Mouse (Mus musculus): ENCODE results near the gene Polr3gl. TPM values are rescaled to one million over a fixed set of nuclear protein-coding genes. Genes with fewer than 3 reads are reported as not detected.

The Polr3gl gene
- polyA plus RNA-seq, 1 experiment from 2014 or later, result 12.9 TPM

- ATAC-seq (no peak), DNase-seq (no peak)
- 88% methylated on average over 5 of the region's 5 CpGs for WGBS (ENCODE audit: insufficient replicate concordance)
- TF ChIP-seq EP300 (IDR thresholded peaks at IDR 0.05; ENCODE audit: low read depth), result no peak
- H3K27me3 ChIP-seq (ENCODE audit: insufficient read depth, low read length), result peaks cover 51% of the 10 kb centered on the region
- no peak overlapping the region for H3K4me2 ChIP-seq (ENCODE audit: low read depth, low read length)
- no peak overlapping the region for H3K9ac ChIP-seq (replicated peaks)
- H3K36me3 ChIP-seq (replicated peaks; ENCODE audit: insufficient read depth, low read length), result no peaks in the 10 kb centered on the region
- no peak overlapping the region for H3K27ac ChIP-seq (ENCODE audit: low read depth)
- no peak overlapping the region for H3K4me3 ChIP-seq (ENCODE audit: low read depth, low read length)
- H3K9me3 ChIP-seq (ENCODE audit: low read length), result no peaks in the 10 kb centered on the region
- peaks cover 30% of the 10 kb centered on the region for H3K4me1 ChIP-seq (ENCODE audit: insufficient read depth)
These were observed 870 bp upstream of the Polr3gl start for GRCm38 (mm10) chr3:96594851-96595250.

GRCm38 (mm10) chr3:96593374-96593773, 607 bp downstream of the Polr3gl start:
- H3K9ac ChIP-seq (replicated peaks), result peak overlapping the region; percentile 66
- H3K4me3 ChIP-seq (ENCODE audit: low read depth, low read length), result peak overlapping the region; percentile 67
- peak overlapping the region; percentile 75 for H3K27ac ChIP-seq (ENCODE audit: low read depth)
- H3K4me1 ChIP-seq (ENCODE audit: insufficient read depth), result peaks cover 30% of the 10 kb centered on the region
- H3K27me3 ChIP-seq (ENCODE audit: insufficient read depth, low read length), result peaks cover 36% of the 10 kb centered on the region
- ATAC-seq, result peak; percentile 44
- no peaks in the 10 kb centered on the region for H3K36me3 ChIP-seq (replicated peaks; ENCODE audit: insufficient read depth, low read length)
- peak overlapping the region; percentile 83 for H3K4me2 ChIP-seq (ENCODE audit: low read depth, low read length)
- peak; percentile 27; the same call in 1 of the 2 replicates for TF ChIP-seq EP300 (IDR thresholded peaks at IDR 0.05; ENCODE audit: low read depth)
- TF ChIP-seq CTCF (IDR thresholded peaks at IDR 0.05; ENCODE audit: low read depth), result no peak
- DNase-seq, result no peak
- WGBS (ENCODE audit: insufficient replicate concordance), result 1% methylated on average over 10 of the region's 10 CpGs
- H3K9me3 ChIP-seq (ENCODE audit: low read length), result no peaks in the 10 kb centered on the region

DNA sequence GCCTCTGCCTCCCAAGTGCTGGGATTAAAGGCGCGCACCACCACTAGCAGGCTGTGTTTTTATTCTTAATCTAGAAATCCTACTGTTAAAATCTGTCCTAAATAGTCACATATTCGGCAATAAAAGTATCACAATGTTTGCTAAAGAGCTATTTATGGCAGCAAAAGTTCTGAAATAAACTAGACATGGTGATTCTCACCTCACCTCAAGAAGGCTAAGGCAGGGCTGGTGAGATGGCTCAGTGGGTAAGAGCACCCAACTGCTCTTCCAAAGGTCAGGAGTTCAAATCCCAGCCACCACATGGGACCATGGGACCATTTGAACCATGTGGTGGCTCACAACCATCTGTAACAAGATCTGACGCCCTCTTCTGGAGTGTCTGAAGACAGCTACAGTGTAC, 3.3 kb downstream of the Polr3gl start:
- Histone ChIP-seq H3K4me1 (ENCODE audit: insufficient read depth) (peaks cover 9% of the 10 kb centered on the region), H3K27ac (ENCODE audit: low read depth) (no peak overlapping the region), H3K36me3 (replicated peaks; ENCODE audit: insufficient read depth, low read length) (no peaks in the 10 kb centered on the region), H3K4me3 (ENCODE audit: low read depth, low read length) (no peak overlapping the region), H3K9me3 (ENCODE audit: low read length) (peaks cover 4% of the 10 kb centered on the region; the same call in 1 of the 2 replicates), H3K9ac (replicated peaks) (no peak overlapping the region), H3K27me3 (ENCODE audit: insufficient read depth, low read length) (peaks cover 9% of the 10 kb centered on the region), H3K4me2 (ENCODE audit: low read depth, low read length) (no peak overlapping the region)
- TF ChIP-seq CTCF (IDR thresholded peaks at IDR 0.05; ENCODE audit: low read depth), result no peak
- TF ChIP-seq EP300 (IDR thresholded peaks at IDR 0.05; ENCODE audit: low read depth), result no peak
- ATAC-seq (no peak), DNase-seq (no peak)
- 85% methylated on average over 4 of the region's 4 CpGs for WGBS (ENCODE audit: insufficient replicate concordance)

DNA sequence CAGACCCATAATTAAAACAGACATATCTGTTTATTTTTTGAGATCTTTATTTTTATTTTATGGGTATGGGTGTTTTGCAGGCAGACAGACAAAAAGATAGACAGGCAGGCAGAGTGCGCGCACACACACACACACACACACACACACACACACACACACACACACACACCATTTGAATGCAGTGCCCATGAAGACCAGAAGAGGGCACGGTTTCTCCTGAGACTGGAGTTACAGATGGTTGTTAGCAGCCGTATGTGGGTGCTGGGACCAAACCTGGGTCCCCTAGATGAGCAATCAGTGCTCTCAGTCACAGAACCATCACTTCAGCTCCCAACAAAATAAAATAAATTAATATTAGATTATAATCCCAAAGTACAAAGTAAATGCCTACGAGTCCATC, 10.6 kb downstream of the Polr3gl start:
- Histone ChIP-seq H3K36me3 (replicated peaks; ENCODE audit: insufficient read depth, low read length) (no peaks in the 10 kb centered on the region; the same call in 1 of the 2 replicates), H3K4me2 (ENCODE audit: low read depth, low read length) (no peak overlapping the region), H3K27ac (ENCODE audit: low read depth) (no peak overlapping the region), H3K9ac (replicated peaks) (no peak overlapping the region), H3K27me3 (ENCODE audit: insufficient read depth, low read length) (no peaks in the 10 kb centered on the region), H3K4me1 (ENCODE audit: insufficient read depth) (peaks cover 10% of the 10 kb centered on the region; the same call in 1 of the 2 replicates), H3K4me3 (ENCODE audit: low read depth, low read length) (no peak overlapping the region), H3K9me3 (ENCODE audit: low read length) (peaks cover 4% of the 10 kb centered on the region; the same call in 1 of the 2 replicates)
- DNase-seq, result no peak
- ATAC-seq, result no peak
- TF ChIP-seq CTCF (IDR thresholded peaks at IDR 0.05; ENCODE audit: low read depth), result peak; percentile 30; the same call in 1 of the 2 replicates
- no peak for TF ChIP-seq EP300 (IDR thresholded peaks at IDR 0.05; ENCODE audit: low read depth)
- WGBS (ENCODE audit: insufficient replicate concordance), result 91% methylated on average over 5 of the region's 5 CpGs

DNA sequence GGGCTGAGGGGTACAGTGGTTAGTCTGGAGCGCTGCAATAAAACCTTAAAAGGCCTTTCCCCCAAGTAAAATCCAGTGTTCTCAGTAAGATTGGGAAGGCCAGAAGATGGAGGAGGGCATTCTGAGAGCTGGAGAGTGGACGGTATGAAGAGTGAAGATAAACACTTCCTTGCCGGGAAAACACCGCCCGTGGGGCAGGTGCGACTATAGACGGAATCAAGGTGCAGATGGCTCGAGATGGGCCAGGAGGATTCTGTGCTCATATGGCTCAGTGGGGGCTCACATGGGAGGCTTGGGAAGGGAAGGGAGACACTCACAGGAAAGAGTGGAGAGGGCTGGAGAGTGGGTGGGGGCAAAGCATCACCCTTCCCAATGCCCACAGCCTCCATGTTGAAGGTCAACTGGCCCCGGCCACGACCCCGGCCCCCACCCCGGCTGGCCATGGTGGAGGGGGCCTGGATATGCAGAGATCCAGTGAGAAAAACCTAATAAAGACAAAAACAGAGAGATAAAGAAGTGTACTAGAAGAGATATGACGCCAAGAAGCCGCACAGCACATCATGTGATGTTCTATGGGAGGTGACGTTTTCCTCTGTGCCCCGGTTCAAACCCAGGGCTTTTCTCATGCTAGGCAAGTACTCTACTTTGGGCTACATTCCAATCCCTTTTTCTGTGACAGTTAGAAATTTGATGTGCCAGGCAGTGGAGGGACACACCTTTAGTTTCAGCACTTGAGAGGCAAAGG, 12.0 kb downstream of the Polr3gl start:
- no peak for ATAC-seq
- H3K9me3 ChIP-seq (ENCODE audit: low read length), result no peaks in the 10 kb centered on the region
- H3K4me3 ChIP-seq (ENCODE audit: low read depth, low read length), result no peak overlapping the region
- TF ChIP-seq CTCF (IDR thresholded peaks at IDR 0.05; ENCODE audit: low read depth) (no peak), EP300 (IDR thresholded peaks at IDR 0.05; ENCODE audit: low read depth) (no peak)
- H3K4me2 ChIP-seq (ENCODE audit: low read depth, low read length), result no peak overlapping the region
- peaks cover 13% of the 10 kb centered on the region; the same call in 1 of the 2 replicates for H3K4me1 ChIP-seq (ENCODE audit: insufficient read depth)
- DNase-seq, result no peak
- WGBS (ENCODE audit: insufficient replicate concordance), result 84% methylated on average over 16 of the region's 16 CpGs
- H3K27ac ChIP-seq (ENCODE audit: low read depth), result no peak overlapping the region
- H3K9ac ChIP-seq (replicated peaks), result no peak overlapping the region
- no peaks in the 10 kb centered on the region for H3K27me3 ChIP-seq (ENCODE audit: insufficient read depth, low read length)
- H3K36me3 ChIP-seq (replicated peaks; ENCODE audit: insufficient read depth, low read length), result no peaks in the 10 kb centered on the region; the same call in 1 of the 2 replicates

DNA sequence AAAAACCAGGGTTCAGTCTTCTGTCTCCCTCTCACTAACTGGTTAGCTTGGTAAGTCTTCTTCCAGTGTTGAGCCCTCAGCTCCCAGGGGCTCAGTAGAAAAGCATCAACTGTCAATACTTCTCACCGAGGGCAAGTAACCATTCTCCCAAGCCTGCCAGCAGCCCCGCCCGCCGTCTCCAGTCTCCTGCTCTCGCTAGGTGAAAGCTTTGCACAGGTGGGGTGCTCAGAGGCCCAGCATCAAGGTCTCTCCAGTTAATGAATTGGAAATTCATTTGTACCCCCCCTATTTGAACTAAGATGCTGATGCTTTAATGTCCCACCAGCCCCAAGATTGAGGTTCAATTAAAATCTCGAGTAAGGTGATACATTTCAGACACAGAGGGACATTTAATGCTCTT, 12.8 kb downstream of the Polr3gl start:
- no peak overlapping the region for H3K27ac ChIP-seq (ENCODE audit: low read depth)
- 63% methylated on average over 6 of the region's 6 CpGs for WGBS (ENCODE audit: insufficient replicate concordance)
- ATAC-seq (no peak), DNase-seq (no peak)
- H3K4me1 ChIP-seq (ENCODE audit: insufficient read depth), result peaks cover 21% of the 10 kb centered on the region
- H3K36me3 ChIP-seq (replicated peaks; ENCODE audit: insufficient read depth, low read length), result no peaks in the 10 kb centered on the region; the same call in 1 of the 2 replicates
- H3K27me3 ChIP-seq (ENCODE audit: insufficient read depth, low read length), result no peaks in the 10 kb centered on the region
- H3K4me2 ChIP-seq (ENCODE audit: low read depth, low read length), result no peak overlapping the region
- H3K9me3 ChIP-seq (ENCODE audit: low read length), result no peaks in the 10 kb centered on the region
- no peak overlapping the region for H3K9ac ChIP-seq (replicated peaks)
- no peak for TF ChIP-seq CTCF (IDR thresholded peaks at IDR 0.05; ENCODE audit: low read depth)
- no peak for TF ChIP-seq EP300 (IDR thresholded peaks at IDR 0.05; ENCODE audit: low read depth)
- H3K4me3 ChIP-seq (ENCODE audit: low read depth, low read length), result no peak overlapping the region
